Mouse (Mus musculus): Measurements from ENCODE around the gene Lcmt1.

DNA sequence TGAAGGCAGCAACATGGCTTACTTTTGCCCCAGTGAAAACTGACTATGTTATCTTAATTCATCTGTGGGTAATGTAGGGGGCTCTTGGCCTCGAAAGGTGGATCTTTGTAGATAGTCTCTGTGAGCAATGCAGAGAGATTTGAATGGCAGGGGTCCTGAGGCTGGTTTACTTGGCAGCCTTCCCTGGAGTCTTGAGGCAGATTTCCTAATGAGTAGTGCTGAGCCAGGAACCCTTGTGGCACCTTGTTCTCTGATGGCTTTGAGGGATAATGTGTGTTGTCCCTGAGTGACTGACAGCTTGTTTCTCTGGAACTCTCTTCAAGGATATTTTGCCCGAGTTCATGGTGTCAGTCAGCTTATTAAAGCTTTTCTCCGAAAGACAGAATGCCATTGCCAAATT, 31.5 kb downstream of the Lcmt1 start:
- TF ChIP-seq MAX (IDR thresholded peaks at IDR 0.05; ENCODE audit: low read length), result no peak
- no peak for TF ChIP-seq TBP (conservative IDR thresholded peaks at IDR 0.05; ENCODE audit: low read depth, low read length)
- TF ChIP-seq MYC (IDR thresholded peaks at IDR 0.05; ENCODE audit: low read depth, low read length), result no peak
- no peak for TF ChIP-seq HCFC1 (IDR thresholded peaks at IDR 0.05; ENCODE audit: low read depth, low read length)
- no peak for TF ChIP-seq SIN3A (IDR thresholded peaks at IDR 0.05; ENCODE audit: low read length)
- no peak for TF ChIP-seq CTCF (conservative IDR thresholded peaks at IDR 0.05 in 1 of 2, IDR thresholded peaks at IDR 0.05 in 1 of 2; ENCODE audit: low read depth in 2 of 2, low read length in 2 of 2)
- TF ChIP-seq JUND (conservative IDR thresholded peaks at IDR 0.05; ENCODE audit: low read depth, low read length), result no peak
- TF ChIP-seq USF1 (IDR thresholded peaks at IDR 0.05; ENCODE audit: low read depth, low read length), result no peak
- no peak for TF ChIP-seq TCF12 (IDR thresholded peaks at IDR 0.05; ENCODE audit: low read depth, low read length)
- TF ChIP-seq POLR2A (IDR thresholded peaks at IDR 0.05; ENCODE audit: low read depth, low read length), result no peak
